1 mouse cellular context compared by ENCODE assay signal in the genomic region with DNA sequence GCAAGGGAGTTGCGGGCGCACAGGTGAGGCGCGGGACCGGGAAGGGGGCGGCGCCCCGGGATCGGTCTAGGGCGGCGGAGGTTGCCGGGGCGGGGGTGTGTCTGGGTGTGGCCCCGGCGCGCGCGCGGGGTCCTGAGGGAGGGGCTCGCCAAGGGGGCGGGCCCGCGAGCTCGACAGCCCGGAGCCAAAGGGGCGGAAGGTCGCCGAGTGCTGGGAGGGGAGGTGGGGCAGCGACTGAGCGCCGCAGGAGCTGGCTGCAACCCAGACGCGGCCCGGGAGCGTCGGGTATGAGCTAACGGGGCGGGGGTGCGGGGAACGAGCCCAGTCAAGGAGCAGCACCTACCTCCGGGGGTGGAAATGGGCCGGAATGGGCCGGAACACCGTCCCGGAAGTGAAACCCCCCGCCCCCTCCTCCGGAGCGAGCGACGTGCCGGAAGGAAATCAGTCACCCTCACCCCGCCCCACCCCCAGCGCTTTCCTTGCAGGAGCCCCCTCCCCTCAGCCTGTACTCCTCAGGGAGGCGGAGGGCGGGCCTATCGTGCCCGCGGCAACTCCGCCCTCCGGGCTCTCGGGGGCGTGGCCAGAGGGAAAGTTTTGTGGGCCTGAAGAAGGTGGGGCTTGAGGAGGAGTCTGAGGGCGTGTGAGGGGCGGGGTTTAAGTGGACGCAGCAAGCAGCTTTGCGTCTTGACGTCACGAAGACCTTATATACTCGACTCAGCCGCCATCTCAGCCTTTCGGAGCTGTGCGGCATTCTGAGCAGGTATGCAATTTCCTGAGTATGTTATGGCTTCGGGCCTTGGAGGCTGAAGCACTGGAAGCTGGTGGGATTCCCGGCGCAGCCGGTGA.
TF ChIP-seq lines count a peak whose summit lies in the region.

A gene (minus strand): TSS at position 415 of the 846 bp plus-strand sequence.

TF ChIP-seq in CH12.LX, 34 proteins besides CTCF, POLR2A, EP300 and RAD21:
- TF ChIP-seq MAX (IDR thresholded peaks at IDR 0.05; ENCODE audit: low read length) (0 out of 2 replicates have a peak, but pooled peaks have one; percentile 12), SMC3 (IDR thresholded peaks at IDR 0.05; ENCODE audit: low read depth, low read length) (no peak), ZMIZ1 (IDR thresholded peaks at IDR 0.05; ENCODE audit: low read depth, low read length) (peak; percentile 100), IRF4 (IDR thresholded peaks at IDR 0.05; ENCODE audit: low read depth, low read length) (peak; percentile 61), RCOR1 (conservative IDR thresholded peaks at IDR 0.05; ENCODE audit: low read depth, low read length) (peak; percentile 37; the same call in 1 of the 2 replicates), ZNF384 (IDR thresholded peaks at IDR 0.05; ENCODE audit: low read depth, low read length) (no peak), KAT2A (IDR thresholded peaks at IDR 0.05; ENCODE audit: insufficient replicate concordance, low read length) (peak; percentile 55; the same call in 1 of the 2 replicates), ELF1 (IDR thresholded peaks at IDR 0.05; ENCODE audit: low read depth, low read length) (peak; percentile 83), POLR2AphosphoS2 (IDR thresholded peaks at IDR 0.05; ENCODE audit: low read depth, low read length) (peak; percentile 99), MEF2A (IDR thresholded peaks at IDR 0.05; ENCODE audit: borderline replicate concordance, low read depth, low read length) (no peak), CHD1 (IDR thresholded peaks at IDR 0.05; ENCODE audit: low read depth, low read length) (no peak), CHD2 (IDR thresholded peaks at IDR 0.05; ENCODE audit: low read length) (peak; percentile 85), BHLHE40 (IDR thresholded peaks at IDR 0.05; ENCODE audit: low read depth, low read length) (peak; percentile 32; the same call in 1 of the 2 replicates), SIN3A (IDR thresholded peaks at IDR 0.05; ENCODE audit: low read length) (peak; percentile 71), TCF12 (IDR thresholded peaks at IDR 0.05; ENCODE audit: low read depth, low read length) (peak; percentile 99), USF1 (IDR thresholded peaks at IDR 0.05; ENCODE audit: low read depth, low read length) (no peak), UBTF (IDR thresholded peaks at IDR 0.05; ENCODE audit: low read depth, low read length) (no peak), MAFK (IDR thresholded peaks at IDR 0.05; ENCODE audit: insufficient replicate concordance, low read length) (no peak), MXI1 (IDR thresholded peaks at IDR 0.05; ENCODE audit: low read depth, low read length) (peak; percentile 71), PAX5 (IDR thresholded peaks at IDR 0.05; ENCODE audit: low read length) (no peak), MAZ (IDR thresholded peaks at IDR 0.05; ENCODE audit: low read depth, low read length) (peak; percentile 82; the same call in 1 of the 2 replicates), ETS1 (conservative IDR thresholded peaks at IDR 0.05; ENCODE audit: low read depth, low read length) (no peak; the same call in 1 of the 2 replicates), TBP (conservative IDR thresholded peaks at IDR 0.05; ENCODE audit: low read depth, low read length) (peak; percentile 99), HCFC1 (IDR thresholded peaks at IDR 0.05; ENCODE audit: low read depth, low read length) (peak; percentile 69), JUN (IDR thresholded peaks at IDR 0.05; ENCODE audit: insufficient read depth, low read depth, low read length) (no peak), GABPA (IDR thresholded peaks at IDR 0.05; ENCODE audit: insufficient replicate concordance, low read depth, low read length) (no peak), ZKSCAN1 (IDR thresholded peaks at IDR 0.05; ENCODE audit: borderline replicate concordance, low read depth, low read length) (no peak), NRF1 (IDR thresholded peaks at IDR 0.05; ENCODE audit: low read depth, low read length) (peak; percentile 67), E2F4 (IDR thresholded peaks at IDR 0.05; ENCODE audit: insufficient replicate concordance, low read depth, low read length) (no peak), ZC3H11A (IDR thresholded peaks at IDR 0.05; ENCODE audit: low read depth, low read length) (no peak), NELFE (IDR thresholded peaks at IDR 0.05; ENCODE audit: low read depth, low read length) (peak; percentile 100), USF2 (conservative IDR thresholded peaks at IDR 0.05; ENCODE audit: low read depth, low read length) (no peak), JUND (conservative IDR thresholded peaks at IDR 0.05; ENCODE audit: low read depth, low read length) (no peak), MYC (IDR thresholded peaks at IDR 0.05; ENCODE audit: low read depth, low read length) (no peak)
